Mouse (Mus musculus): ENCODE data around the gene Gimap8.
"Not testable (repeated sequence)": the region's sequence is repeated elsewhere in the genome, so short reads cannot be mapped to it uniquely, and the experiment has no call there.

Gene Gimap8

DNA sequence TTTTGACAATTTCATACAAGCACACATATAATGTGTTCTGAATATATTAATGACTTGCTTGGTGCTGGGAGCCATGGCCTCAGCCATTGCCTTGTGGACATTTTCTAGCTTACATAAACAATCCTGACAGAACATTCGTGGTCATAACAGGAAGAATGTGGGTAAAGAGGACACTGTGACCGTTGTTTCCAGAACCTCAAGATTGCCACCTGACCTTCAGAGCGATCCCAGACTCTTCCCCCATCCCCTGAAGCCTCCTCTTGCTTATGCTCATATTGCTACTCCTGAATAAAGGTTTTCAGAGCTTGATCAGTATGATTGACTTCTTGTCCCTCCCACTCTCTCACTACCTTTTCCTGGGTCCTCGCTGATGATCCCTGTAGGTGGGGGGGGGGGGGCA, 31.4 kb downstream of the Gimap8 start:
- DNase-seq (ENCODE audit: low read depth) = no peak

GRCm38 (mm10) chr6:48679701-48680100, 32.7 kb downstream of the Gimap8 start:
- no peak for DNase-seq (ENCODE audit: low read depth)

DNA sequence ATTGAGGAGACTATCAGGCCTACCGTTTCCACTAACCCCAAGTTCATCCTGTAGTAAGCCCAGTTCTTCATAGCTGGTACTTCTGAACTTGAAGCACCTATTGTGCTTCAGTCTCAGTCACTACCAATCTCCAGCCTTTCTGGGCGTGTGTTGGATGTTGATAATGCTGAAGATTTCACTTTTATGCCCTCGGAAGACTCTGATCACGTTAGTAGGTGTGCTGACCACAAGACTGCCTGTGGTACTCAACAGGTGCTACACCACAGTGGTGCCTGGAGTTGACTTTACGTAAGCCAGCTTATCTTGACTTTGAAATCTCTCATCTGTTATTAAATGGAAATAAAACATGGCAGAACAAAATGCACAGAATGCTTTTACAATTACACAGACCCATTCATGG, 33.4 kb downstream of the Gimap8 start:
- no peak for DNase-seq (ENCODE audit: low read depth)

GRCm38 (mm10) chr6:48681472-48682090, 34.5 kb downstream of the Gimap8 start:
- DNase-seq (ENCODE audit: low read depth) = no peak

DNA sequence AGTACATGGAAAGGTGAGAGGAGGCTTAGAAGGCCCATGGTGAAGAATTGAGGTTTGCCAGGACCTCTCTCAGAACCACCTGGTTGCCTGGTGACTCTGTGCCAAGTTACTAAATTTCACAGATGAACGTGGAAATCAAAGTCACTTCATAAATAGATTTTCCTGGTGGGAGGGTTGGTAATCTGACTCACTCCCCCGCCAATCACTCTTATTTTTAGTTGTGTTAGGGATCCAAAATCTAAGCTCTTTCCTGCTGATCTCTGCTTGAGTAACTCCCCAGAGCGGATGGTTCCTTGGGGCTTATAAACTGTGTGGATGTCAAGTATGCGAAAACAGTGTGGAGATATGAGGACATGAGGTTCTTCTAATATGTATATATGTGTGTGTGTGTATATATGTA, 35.2 kb downstream of the Gimap8 start:
- no peak for DNase-seq (ENCODE audit: low read depth)

DNA sequence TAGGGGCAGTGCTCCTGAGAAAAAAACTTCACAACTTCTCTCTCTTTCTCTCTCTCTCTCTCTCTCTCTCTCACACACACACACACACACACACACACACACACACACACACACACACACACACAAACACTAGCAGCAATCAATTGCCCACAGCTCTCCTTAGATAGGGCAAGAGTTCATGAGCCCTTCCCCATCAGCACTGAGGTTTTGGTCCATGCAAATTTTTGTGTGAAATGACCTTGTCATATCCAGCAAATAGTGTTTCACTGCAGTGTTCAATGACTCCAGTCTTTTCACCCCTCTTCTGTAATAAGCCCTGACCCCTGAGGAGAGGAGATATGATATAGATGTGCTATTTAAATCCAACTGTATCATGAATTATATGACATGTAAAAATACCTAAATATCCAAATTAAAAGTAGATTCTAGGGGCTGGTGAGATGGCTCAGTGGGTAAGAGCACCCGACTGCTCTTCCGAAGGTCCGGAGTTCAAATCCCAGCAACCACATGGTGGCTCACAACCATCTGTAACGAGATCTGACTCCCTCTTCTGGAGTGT, 36.3 kb downstream of the Gimap8 start:
- not testable (repeated sequence) for DNase-seq (ENCODE audit: low read depth)

GRCm38 (mm10) chr6:48684319-48684718, 37.3 kb downstream of the Gimap8 start, which contains the start of gene Gimap4:
Gimap4 (plus strand) TSS chr6:48684549.
- no peak for DNase-seq (ENCODE audit: low read depth)

- DNase-seq (ENCODE audit: low read depth) = no peak
Observed at GRCm38 (mm10) chr6:48684806-48685205, 37.8 kb downstream of the Gimap8 start.

GRCm38 (mm10) chr6:48685251-48685650, 38.2 kb downstream of the Gimap8 start:
- DNase-seq (ENCODE audit: low read depth) = no peak

DNA sequence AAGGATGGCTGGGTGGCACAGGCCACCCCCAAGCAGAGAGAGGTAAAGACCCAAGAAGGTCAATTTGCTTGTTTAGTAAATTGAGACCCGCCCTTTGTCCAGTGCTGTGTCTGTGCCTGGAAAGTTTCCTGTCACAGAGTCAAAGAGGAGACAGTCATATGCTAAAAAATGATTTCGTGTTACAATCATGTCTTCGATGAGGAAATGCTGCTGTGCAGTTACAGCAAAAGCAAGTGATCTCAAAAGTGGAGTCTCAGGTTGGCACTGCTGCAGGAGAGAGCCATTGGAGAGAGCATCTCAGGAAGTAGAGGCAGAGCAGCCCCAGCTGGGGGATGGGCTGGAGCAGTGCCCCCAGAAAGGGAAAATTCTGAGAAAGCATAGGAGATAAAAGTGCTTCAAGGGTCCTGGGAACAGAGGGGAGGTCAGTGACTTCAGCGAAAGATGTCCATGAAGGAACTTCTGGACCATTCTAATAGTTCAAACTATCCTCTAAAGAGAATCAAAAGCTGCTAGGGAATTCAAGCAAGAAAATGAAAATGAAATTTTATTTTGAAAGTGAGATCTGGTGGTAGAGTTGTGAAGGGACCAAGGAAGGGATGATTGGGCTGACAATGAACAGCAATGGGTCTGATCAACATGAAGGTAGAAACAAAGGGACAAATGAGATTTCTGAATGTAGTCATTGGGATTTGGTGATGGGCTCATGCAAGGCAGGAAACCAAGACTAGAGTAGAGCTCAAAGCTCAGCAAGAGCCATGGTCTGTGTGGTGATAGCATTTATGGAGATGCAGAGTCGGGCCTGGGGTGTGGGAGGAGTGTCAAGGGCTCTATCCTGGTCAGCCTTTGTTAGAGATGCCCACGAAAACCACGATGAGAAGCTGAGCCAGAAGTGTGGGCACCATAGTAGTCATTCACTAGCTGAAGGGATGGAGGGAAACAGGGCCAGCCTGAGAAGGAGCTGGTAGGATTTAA, 38.9 kb downstream of the Gimap8 start:
- DNase-seq (ENCODE audit: low read depth) = no peak

DNA sequence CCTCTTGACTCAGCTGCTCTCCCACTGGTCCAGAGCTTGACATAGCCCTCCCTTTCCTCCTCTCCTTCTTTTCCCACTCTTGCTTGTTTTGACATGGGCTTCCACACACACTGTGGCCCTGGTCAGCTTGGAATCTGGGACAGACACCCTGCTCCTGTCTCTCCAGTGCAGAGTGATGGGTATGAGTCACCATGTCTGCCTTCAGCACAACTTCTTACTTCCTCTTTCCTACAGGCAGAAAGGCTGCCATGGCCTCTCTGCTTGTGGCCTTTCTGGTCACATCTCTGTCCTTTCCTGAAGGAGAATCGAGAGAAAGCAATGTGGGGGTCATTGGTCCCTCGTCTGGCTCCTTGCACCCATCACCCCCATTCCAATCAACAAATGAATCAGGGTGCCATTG, 40.0 kb downstream of the Gimap8 start:
- no peak for DNase-seq (ENCODE audit: low read depth)

- no peak for DNase-seq (ENCODE audit: low read depth)
Observed at GRCm38 (mm10) chr6:48689320-48689719, 42.3 kb downstream of the Gimap8 start.

GRCm38 (mm10) chr6:48692962-48693361, 45.9 kb downstream of the Gimap8 start:
- DNase-seq (ENCODE audit: low read depth) = no peak

DNA sequence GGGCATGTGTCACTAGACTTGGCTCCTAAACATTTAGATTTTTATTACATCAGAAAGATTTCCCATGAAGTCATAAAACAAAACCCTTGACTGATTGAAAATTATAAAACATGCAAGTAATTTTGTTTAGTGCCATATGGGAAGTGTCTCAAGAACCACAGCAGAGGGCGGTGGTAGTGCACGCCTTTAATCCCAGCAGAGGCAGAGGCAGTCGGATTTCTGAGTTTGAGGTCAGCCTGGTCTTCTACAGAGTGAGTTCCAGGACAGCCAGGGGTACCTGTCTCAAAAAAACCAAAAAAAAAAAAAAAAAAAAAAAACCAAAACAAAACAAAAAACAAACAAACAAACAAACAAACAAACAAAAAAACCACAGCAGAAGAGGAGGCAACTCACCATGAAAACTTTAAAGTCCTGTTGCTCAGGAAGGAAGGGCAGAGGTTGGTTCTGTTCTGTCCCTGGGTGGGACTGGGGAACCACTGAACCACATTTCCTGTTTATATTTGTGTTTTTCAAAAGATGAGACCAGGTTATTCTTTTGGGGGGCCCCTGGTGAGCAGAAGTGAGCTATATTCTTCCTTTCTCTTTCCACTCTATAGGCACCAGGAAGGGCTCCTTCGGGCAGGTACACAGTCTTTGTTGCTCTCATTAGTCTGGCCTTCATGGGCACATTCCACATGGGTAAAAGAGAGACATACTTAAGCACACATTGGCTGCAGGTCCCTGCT, 50.0 kb downstream of the Gimap8 start:
- DNase-seq (ENCODE audit: low read depth) = no peak

DNA sequence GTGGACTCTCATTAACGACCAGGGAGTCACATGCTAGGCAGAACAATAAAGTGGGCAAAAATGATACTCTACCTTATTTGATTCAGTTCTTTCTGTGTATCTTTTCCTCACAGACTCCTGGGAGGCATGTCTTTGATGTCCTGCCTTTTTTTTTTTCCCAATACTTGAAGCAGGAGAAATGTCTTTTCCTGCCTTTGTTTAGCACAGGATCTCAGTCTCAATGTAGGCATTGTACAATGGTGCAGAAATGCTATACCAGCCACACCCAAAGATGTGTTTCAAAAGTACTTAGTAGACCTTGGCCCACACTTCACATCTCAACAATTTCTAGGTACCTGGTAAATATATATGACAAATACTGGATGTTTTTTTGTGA, 50.5 kb downstream of the Gimap8 start:
- DNase-seq (ENCODE audit: low read depth) = no peak

- no peak for DNase-seq (ENCODE audit: low read depth)
Observed at GRCm38 (mm10) chr6:48698066-48698856, 51.2 kb downstream of the Gimap8 start.

- no peak for DNase-seq (ENCODE audit: low read depth)
Observed at GRCm38 (mm10) chr6:48698888-48699287, 51.9 kb downstream of the Gimap8 start.

- no peak for DNase-seq (ENCODE audit: low read depth)
Observed at GRCm38 (mm10) chr6:48700251-48701075, 53.4 kb downstream of the Gimap8 start.

GRCm38 (mm10) chr6:48702146-48702545, 55.1 kb downstream of the Gimap8 start:
- DNase-seq (ENCODE audit: low read depth) = no peak

DNA sequence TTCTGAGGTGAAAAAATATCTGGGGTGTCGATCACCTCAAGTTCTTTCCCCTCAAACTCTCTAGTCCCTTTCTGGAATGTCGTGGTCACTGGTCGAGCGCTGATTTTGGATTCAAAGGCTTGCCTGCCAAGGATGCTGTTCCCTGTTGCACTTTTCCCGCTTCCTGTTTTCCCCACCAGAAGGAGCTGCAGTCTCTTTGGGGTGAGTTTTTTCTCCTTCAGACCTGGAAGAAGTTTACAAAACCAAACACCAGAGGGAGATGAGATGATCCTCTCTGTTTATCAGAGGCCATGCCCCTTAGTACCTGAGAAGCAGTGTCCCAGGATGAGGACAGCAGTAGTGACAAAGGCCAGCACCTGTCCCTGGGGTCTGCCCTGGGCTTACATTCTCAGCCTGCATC, 55.6 kb downstream of the Gimap8 start:
- DNase-seq (ENCODE audit: low read depth) = no peak

DNA sequence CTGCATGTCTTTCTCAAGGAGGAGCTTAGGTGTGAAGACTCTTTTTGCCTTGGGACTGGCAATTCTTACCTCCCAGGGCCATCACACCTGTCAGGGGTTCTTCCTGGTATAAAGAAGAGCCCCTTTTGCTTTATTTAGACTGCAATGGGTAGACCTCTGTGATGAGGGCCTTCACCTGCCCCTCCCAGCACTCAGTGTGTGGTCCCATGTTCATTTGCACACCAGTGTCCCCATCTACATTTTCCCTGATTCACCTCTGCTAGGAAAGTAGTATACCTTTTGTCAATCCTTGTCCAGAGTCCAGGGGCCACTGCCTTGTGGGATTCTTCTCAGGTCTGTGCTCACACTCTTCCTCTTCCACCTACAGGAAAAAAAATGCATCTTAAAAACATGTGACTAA, 57.1 kb downstream of the Gimap8 start:
- no peak for DNase-seq (ENCODE audit: low read depth)

Data from fibroblast of lung, adult 2 months (primary cell).